ENCODE assay signal across 13 mouse cellular contexts in the genomic region with DNA sequence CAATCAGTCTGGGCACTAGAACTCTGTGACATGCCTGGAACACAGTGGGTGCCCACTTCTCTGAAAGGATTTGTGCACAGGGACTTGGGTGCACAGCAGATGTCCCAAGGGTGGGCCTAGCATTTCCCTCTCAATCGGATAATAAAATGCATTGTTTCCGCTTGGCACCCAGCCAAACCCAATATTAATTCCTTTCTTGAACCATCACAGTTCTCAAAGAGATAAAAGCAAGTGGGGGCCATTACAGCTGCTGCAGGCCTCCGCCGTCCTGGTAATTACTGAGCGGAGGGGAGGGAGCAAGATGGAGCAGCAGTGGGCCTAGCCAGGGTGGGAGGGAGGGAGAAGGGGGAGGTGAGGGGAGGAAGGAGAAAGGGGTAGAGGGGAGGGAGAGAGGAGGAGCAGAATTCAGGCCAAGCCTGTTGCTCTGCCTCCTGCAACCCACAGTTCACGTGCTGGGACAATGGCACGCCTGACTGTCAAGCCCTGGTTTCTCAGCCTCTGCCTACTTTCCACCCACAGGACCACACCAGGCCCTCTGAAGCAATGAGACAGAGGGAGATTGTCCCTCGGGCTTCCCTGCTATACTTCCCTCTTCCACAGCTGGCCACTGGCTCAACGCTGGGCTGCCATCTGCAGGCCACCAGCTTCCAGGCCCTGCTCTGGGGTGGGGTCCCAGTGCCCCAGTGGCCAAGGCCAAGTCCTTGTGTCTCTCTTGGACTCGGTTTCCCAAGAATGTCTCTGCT. TPM values are rescaled to one million over a fixed set of nuclear protein-coding genes. Genes with fewer than 3 reads are reported as not detected.
A peak's percentile ranks its signal among the peaks of the same experiment; 100 is the strongest.
DNase-seq lines count a peak whose midpoint lies in the region; ATAC-seq lines count a peak whose summit lies in the region.
"Had no signal": no experiment of that assay in that cellular context is flagged by ENCODE, and none has a peak within 500 bp of the region (broad histone marks: within the 10 kb centered on the region; RNA-seq: fewer than 3 reads in every experiment).

No protein-coding gene starts in this region.

- H3K27ac ChIP-seq in forebrain, embryonic 14.5 days (ENCODE audit: low read depth, low read length) = peak overlapping the region; percentile 96
- no peak overlapping the region for H3K27ac ChIP-seq in kidney, embryonic 16.5 days (ENCODE audit: low read length)

- H3K9me3 ChIP-seq in forebrain, embryonic 14.5 days (replicated peaks; ENCODE audit: control insufficient read depth, low read length) = no peaks in the 10 kb centered on the region
- H3K9me3 ChIP-seq in kidney, embryonic 16.5 days (ENCODE audit: low read length) = no peaks in the 10 kb centered on the region

- intact Hi-C loops in left cerebral cortex, postnatal 14 days (cut with DNase I) = no loop called here

- H3K36me3 ChIP-seq in forebrain, embryonic 14.5 days (ENCODE audit: control insufficient read depth, insufficient read depth, low read length) = peaks cover 17% of the 10 kb centered on the region
- no peaks in the 10 kb centered on the region for H3K36me3 ChIP-seq in kidney, embryonic 16.5 days (ENCODE audit: insufficient read depth, low read length)

- DNase-seq in left cerebral cortex, postnatal 14 days (ENCODE audit: low spot score in 2 of 2) = peak; percentile 54 to 65
- DNase-seq in left cerebral cortex, adult 9 months (ENCODE audit: low spot score in 2 of 2) = no peak
- peak; percentile 91 for DNase-seq in forebrain, embryonic 14.5 days (ENCODE audit: low spot score)
- DNase-seq in layer of hippocampus, adult 9-11 months = peak; percentile 71
- peak; percentile 42 for DNase-seq in right cerebral cortex, postnatal 14 days
- DNase-seq in thymus, postnatal 4 days = no peak
- DNase-seq in gastrocnemius, adult 8-10 months (ENCODE audit: low spot score in 2 of 2) = no peak
- DNase-seq: adrenal gland, adult 2 months; kidney, postnatal 25 days had no signal

- H3K9ac ChIP-seq in forebrain, embryonic 14.5 days (ENCODE audit: low read length) = peak overlapping the region; percentile 43
- no peak overlapping the region for H3K9ac ChIP-seq in kidney, embryonic 16.5 days (replicated peaks; ENCODE audit: low read length)

- no peaks in the 10 kb centered on the region for H3K27me3 ChIP-seq in forebrain, embryonic 14.5 days (replicated peaks; ENCODE audit: control insufficient read depth, insufficient read depth, low read length)
- H3K27me3 ChIP-seq in kidney, embryonic 16.5 days (ENCODE audit: insufficient read depth, low read length) = no peaks in the 10 kb centered on the region

- H3K4me2 ChIP-seq in forebrain, embryonic 14.5 days (ENCODE audit: low read length) = peak overlapping the region; percentile 12; the same call in 1 of the 2 replicates
- H3K4me2 ChIP-seq in kidney, embryonic 16.5 days (replicated peaks; ENCODE audit: low read depth, low read length) = no peak overlapping the region

- H3K4me3 ChIP-seq in forebrain, embryonic 14.5 days (ENCODE audit: low read depth, low read length) = no peak overlapping the region
- no peak overlapping the region for H3K4me3 ChIP-seq in kidney, embryonic 16.5 days (ENCODE audit: low read length)
- H3K4me3 ChIP-seq: myocyte had no signal

- H3K4me1 ChIP-seq in forebrain, embryonic 14.5 days (ENCODE audit: control insufficient read depth, insufficient read depth, low read length) = peaks cover 50% of the 10 kb centered on the region
- no peaks in the 10 kb centered on the region for H3K4me1 ChIP-seq in kidney, embryonic 16.5 days (ENCODE audit: insufficient read depth, low read length)

- WGBS in forebrain, embryonic 14.5 days = 21% methylated on average over 10 of the region's 10 CpGs
- 47% methylated on average over 10 of the region's 10 CpGs for WGBS in kidney, embryonic 16.5 days

- peak; percentile 89 for ATAC-seq in forebrain, embryonic 14.5 days
- ATAC-seq in kidney, embryonic 16.5 days (ENCODE audit: low FRiP score, low TSS enrichment) = no peak

RNA-seq across cellular contexts. Expression of a gene that starts 15.0 kb away (rescaled TPM):
- 100 to 1,000 TPM; 343 to 359 TPM for total RNA-seq in left cerebral cortex, postnatal 14 days (2021)
- 74.0 and 95.1 TPM in 2 replicates for polyA plus RNA-seq in forebrain, embryonic 14.5 days (2014; fragmentation: Nextera tagmentation; extraction: Ambion mirVana)
- 0.16 and 0.17 TPM in 2 replicates for polyA plus RNA-seq in kidney, embryonic 16.5 days (2015; fragmentation: Nextera tagmentation; extraction: Ambion mirVana)
- total RNA-seq in gastrocnemius, adult 8-10 months (2022) = under 1 TPM in 2 of 4 experiments, not detected in 2; 0.34 to 0.75 TPM
- total RNA-seq: adrenal gland, adult 2 months; common myeloid progenitor, adult 5-6 weeks; granulocyte monocyte progenitor cell, adult 5-6 weeks had no signal
- polyA plus RNA-seq: adrenal gland, adult 2 months; myocyte had no signal

Comparison
In these comparisons a context has a peak if more than half of its experiments do, and no peak if none do; other contexts are left out.
1. DNase-seq: peak in left cerebral cortex, postnatal 14 days (2 of 2), forebrain, embryonic 14.5 days (single experiment), layer of hippocampus, adult 9-11 months (single experiment) and right cerebral cortex, postnatal 14 days (single experiment); none in left cerebral cortex, adult 9 months (0 of 2), thymus, postnatal 4 days (single experiment) and gastrocnemius, adult 8-10 months (0 of 2).
2. RNA of a gene that starts 15.0 kb away (total RNA-seq): 343 to 359 TPM in left cerebral cortex, postnatal 14 days; 0.34 to 0.75 TPM in gastrocnemius, adult 8-10 months; every median in the first group is over 100 times any median in the second.